Mouse (Mus musculus) brain, adult 10 weeks (tissue): Measurements from ENCODE around the gene Zscan5b. TPM values are rescaled to one million over a fixed set of nuclear protein-coding genes. Genes with fewer than 3 reads are reported as not detected.

Source experiments
- polyA plus RNA-seq: library from polyadenylated mRNA; stranded (reverse); fragments of 350-450 nt; fragmentation: Illumina TruSeq; extraction: RNeasy Lipid Tissue Mini Kit (QIAGEN cat#74804); gene quantifications from one replicate; pipeline ENCODE4 v1.2.3, GENCODE M21; 2015; ENCODE audit warnings: low read depth, low replicate concordance

The Zscan5b gene
- polyA plus RNA-seq, result not detected

DNA sequence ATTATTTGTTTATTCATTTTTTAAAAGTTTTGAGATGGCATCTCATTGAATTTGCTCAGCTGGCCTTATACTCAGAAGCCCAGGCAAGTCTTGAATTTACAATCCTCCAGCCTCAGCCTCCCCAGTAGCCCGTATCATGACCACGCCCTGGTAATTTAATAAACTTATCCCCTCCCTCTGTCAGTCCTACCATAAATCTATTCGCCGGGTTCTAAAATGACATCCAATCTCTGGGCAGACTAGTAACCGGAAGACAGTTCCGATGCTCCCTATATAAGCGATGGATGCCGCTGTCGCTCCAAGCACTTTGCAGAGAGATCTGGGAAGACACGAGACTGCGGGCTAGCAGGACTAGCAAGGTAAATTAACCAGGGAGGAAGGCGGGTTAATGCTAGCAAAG is at the start of gene Zscan5b:
Zscan5b (plus strand) TSS at position 301 of the 400 bp plus-strand sequence.

DNA sequence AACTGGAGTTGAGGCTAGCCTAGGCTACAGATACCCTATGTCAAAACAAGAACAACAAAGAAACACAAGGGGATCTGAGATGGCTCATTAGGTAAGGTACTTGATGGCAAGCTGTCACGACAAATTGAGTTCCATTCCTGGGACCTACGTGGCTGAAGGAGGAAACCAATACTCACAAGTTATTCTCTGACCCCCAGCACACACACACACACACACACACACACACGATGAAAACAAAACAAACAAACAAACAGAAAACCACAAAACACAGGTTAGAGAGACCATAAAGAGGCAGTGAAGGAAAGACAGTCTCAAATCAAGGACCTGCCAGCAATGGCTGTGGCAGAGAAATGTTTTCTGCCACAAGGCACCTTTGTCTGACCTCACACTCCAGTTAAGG is 25.3 kb upstream of the Zscan5b start, which contains the start of gene Galp:
Galp (plus strand) TSS at position 301 of the 400 bp plus-strand sequence.

DNA sequence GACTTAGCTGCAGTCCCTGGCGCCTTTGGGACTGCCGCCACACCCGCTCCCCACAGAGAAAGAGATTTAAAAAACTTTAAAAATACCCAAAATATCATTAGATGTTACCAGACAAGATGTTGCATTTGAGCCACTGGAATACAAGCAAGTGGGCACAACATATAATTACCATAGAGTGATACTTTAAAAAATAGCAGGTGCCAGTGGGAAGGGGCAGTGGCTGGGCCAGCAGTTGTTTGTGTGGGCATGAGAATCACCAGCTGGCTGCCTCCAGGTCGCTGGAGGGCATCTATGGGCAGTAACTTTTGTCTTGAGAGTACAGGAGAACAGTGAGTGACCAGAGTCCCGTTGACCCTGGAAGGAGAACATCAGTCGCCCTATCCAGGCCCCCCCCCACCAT is 30.3 kb downstream of the Zscan5b start, which contains the start of gene Epp13:
Epp13 (plus strand) TSS at position 301 of the 400 bp plus-strand sequence.

DNA sequence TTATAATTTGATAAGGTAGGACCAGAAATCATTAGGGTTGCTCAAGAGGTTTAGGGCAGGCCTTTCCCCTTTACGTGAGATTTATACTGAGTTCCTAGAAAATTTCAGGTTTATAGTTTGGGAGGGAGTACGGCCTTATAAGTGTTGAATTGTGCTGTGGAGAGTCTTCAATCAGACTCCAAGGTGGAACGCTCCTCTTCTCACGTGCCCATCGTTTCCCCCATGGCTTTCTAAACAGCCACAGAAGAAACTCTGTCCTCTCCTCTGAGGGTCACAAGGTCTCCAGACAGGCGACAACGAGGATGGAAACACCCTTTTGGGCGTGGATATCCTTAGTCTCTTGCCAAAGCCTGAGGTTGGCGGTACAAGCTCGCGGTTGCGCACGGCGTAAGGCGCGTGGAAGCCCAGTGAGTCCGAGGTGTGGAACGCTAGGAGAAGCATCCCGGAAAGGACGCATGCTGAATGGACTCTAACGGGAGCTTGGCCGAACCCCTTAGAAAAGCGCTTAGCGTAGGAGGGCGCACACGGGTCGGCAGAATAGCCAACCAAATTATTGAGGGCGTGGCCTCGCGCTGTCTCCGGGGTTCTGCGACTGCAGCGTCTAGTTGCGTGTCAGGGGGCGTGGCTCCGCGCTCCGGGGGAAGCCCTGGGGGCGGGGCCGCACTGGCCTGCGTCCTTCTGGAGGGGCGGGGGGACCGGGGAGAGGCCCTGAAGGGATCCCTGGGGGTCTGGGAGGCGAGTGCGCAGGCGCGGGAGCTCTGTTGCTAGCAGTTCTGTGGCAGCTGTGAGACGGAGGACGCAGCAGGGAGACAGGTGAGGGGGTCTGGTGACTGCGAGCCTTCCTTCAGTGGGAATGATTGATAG is 64.0 kb downstream of the Zscan5b start, which contains the start of gene Zfp667:
Zfp667 (plus strand) TSS at position 738 of the 864 bp plus-strand sequence.

Other genes starting within 250 kb of the Zscan5b start
- not detected for gene Vmn1r65, start 211.3 kb upstream of the Zscan5b start, polyA plus RNA-seq
- not detected for gene Nlrp4c, start 177.1 kb upstream of the Zscan5b start, polyA plus RNA-seq
- gene Zfp787, start 66.3 kb upstream of the Zscan5b start, polyA plus RNA-seq, result 26.4 TPM
- 38.9 TPM for gene Zfp444, start 50.1 kb upstream of the Zscan5b start, polyA plus RNA-seq
- gene Galp, start 25.2 kb upstream of the Zscan5b start, polyA plus RNA-seq, result not detected
- gene Epp13, start 30.4 kb downstream of the Zscan5b start, polyA plus RNA-seq, result not detected
- 10.2 TPM for gene Zfp667, start 64.3 kb downstream of the Zscan5b start, polyA plus RNA-seq
- 6.4 TPM for gene Zfp583, start 109.0 kb downstream of the Zscan5b start, polyA plus RNA-seq
- 5.1 TPM for gene Gm3854, start 121.5 kb downstream of the Zscan5b start, polyA plus RNA-seq
- 4.1 TPM for gene Zfp78, start 141.0 kb downstream of the Zscan5b start, polyA plus RNA-seq
- gene Zfp28, start 161.0 kb downstream of the Zscan5b start, polyA plus RNA-seq, result 5.9 TPM
- 18.7 TPM for gene Smim17, start 176.4 kb downstream of the Zscan5b start, polyA plus RNA-seq
- gene Gm20715, start 188.0 kb downstream of the Zscan5b start, polyA plus RNA-seq, result 0.13 TPM
- gene Olfr1344, start 216.4 kb downstream of the Zscan5b start, polyA plus RNA-seq, result 1.2 TPM
- not detected for gene Olfr1336, start 233.9 kb downstream of the Zscan5b start, polyA plus RNA-seq
- not detected for gene Olfr1346, start 244.8 kb downstream of the Zscan5b start, polyA plus RNA-seq